Mouse (Mus musculus) gastrocnemius, postnatal 36 days (tissue): ENCODE measurements at regions not wholly inside any gene's neighbourhood (a gene's known extent, or its start where the extent isn't known, plus 50 kb on each side); places are given as distances from the start of the nearest gene placed in this dataset.

Experiments
- DNase-seq, 2 experiments: peaks; one replicate each; pipeline ENCODE4 v3.0.0; 2022
- intact Hi-C: fragments of 180-260 bp; cut with DNase I; formaldehyde crosslinking; loops from one replicate; pipeline ENCODE4 v1.15.1; 2025

DNA sequence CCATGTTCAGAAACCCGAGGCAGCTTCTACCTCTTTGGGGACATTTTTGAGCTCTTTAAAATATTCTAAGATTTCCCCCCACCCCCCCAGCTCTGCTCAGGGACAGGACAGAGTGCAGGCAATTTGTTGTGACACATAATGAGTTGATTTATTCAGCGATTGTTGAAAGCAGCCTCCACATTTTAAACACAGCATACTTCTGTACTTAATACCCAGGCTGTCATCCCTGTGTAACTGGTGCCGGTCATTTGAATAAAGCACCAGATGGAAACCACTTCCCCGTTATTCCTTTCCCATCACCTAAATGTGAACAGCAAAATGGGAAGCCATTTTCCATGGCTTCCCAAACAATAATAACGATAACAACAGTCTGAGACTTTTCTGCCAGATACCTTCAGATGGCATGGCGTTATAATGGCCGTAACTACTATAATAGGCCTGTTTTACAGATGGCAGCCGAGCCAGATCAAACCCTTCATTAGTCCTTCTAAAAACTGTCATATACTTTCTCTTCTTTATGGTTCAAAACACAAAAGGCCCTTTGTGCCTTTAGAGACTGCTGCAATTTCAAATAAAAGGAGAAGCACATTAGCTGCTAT lies 160.7 kb upstream of the Bmper start:
- intact Hi-C loops: no loop called here
- no peak for DNase-seq

DNA sequence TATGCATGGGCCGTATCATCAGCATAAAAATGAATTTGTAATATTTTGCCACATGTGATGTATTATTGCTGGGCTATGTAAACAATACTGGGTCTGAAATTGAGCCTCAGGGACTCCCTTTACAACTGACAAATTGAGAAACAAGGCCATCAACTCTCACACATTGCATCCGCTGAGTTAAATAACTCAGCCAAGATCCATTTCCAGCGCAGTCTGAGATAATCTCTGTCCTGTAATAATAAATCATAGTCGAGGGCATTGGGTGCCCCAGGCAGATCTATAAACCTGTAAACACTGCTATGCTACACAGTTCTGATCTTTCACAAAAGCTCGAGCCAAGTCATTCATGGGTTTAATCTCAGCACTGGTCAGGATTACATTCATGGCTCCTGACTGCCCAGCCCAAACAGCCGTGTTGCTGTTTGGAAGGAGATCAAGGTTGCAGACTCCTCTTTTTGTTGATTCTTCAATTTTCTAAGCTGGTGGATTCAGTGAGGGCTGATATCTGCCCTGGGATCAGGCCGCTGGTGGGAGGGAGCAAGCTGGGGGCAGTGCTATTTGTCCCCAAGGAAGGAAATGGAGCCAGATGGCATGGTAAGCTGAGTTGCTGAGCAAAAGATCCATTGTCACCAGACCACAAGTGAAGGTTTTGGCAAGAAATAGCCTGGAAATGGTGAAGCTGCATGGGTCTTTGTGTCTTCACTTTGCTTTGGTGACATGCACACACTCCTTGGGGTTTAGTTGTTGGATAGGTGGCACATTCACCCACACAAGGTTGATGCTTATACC lies 160.0 kb upstream of the Bmper start:
- DNase-seq: no peak

DNA sequence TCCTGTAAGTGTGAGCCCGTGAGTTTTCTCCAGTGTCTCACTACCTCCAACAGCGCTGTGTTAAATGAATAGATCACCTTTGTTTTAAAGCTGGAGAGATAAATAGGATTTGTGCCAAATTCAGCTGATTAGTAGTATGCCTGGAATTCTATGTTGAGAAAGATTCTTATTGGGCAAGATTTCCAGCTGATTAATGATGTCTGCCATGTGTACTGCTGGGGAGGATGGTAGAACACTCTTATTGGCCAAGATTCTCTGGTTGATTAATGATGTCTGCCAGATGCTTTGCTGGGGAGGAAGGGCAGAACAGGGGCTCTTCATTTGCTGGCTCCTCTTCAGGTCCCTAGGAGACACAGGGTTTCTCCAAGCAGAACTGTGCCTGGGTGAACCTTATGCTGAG lies 158.9 kb upstream of the Bmper start:
- intact Hi-C loops: no loop called here
- no peak for DNase-seq

More for the DNA sequence above, 160.0 kb upstream of the Bmper start:
- intact Hi-C loops: no loop called here

DNA sequence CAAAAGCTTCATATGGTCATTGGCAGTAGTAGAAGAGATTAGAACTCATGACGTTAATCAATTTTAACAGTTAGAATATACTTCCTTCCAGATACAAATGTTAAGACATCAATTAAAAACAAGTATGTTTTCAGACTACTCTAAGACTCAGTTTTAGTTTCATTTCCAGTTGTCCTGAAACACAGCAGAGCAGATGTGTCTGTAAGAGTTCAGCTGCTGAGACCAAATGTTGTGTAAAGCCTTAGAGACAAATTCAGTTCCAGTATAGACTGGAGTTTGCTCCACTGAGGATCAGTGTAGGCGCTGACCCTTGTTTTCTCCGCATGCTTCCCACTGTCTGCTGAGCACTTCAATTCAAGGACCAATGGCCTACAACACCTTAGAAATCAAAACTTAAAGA lies 158.1 kb upstream of the Bmper start:
- DNase-seq: no peak
- intact Hi-C loops: no loop called here

DNA sequence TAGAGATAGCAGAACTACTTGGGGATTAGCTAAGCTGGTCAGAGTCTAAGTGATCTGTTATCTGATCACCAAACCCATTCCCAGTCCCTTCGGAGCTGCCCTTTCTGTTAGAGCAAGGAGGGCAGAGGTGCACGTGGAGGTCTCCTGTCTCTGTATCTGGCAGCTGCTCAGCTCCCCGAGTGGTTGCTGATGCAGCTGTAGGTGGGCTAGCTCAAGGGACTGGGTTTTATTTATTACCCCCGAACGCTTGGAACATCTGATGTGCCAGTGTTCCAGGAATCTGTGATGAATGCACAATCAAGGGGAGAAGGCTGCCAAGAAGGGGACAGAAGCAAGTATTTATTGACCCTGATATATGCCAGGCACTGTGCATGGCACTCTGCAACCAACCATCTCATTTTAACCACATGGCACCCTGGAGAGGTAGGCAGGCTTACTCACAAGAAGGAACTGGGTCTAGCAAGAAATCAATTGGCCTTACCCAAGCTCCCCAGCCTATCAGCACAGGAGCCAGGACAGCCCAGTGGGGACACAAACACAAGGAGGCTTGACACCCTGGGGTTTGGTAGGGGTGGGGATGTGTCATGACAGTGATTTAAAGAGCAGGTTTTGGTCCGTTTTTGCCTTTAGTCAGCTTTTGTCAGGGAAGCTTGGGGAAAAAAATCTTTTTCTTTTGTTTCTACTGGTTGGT lies 154.6 kb upstream of the Bmper start:
- intact Hi-C loops: no loop called here
- DNase-seq: no peak

DNA sequence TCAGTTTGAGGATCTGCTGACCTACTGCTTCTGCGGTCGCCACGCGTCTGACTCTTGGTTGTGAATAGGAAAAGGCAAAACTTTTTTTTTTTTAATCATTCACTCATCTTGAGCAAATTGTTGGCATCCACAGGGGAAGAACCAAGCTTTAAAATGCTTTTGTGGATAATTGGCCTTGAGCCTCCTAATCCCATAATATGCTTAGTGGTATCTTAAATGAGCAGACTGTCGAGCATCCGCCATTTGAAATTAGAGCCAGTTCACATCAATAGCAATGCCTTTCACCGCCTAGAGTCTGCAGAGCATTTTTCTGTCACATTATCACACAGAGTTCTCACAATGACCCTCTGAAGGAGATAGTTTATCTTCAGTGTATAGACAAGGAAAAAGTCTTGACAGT lies 153.7 kb upstream of the Bmper start:
- no peak for DNase-seq
- intact Hi-C loops: no loop called here

DNA sequence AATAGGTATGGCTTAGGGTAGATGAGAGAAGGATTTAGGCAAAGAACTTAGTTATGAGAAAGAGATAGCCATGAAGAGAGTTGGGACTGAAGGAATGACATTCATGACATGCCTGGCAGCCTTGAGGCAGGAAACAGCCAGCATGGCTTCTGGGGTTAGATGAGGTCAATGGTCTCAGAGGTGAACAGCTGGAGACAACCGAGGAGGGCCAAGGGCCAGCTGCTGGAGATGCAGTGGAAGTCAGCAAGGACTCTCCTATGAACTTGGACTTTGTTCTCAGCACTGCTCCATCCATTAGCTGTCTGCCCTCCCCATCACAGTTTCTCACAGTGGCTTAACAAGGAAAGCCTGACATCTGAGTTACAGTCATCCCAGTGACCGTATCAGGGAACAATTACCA lies 151.9 kb upstream of the Bmper start:
- peak; percentile 28 to 29 for DNase-seq
- intact Hi-C loops: no loop called here

DNA sequence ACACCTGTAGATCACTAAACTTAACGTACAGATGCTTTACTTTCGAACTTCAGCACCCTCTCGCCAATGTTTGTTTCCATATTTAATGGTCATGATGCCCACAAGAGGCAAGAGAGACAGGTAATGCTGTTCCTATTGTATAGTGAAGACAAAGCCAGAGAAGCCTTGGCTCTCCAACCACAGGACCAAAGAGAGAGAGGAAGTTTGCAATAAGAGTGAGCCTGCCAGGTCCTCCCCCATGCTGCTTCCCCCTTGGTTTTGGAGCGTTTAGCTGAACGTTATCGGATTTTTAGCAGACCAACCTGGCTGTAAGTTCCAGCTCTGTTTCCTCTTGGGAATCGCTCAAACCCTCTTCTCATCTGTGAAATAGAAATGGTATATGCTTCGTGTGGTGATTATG lies 150.1 kb upstream of the Bmper start:
- intact Hi-C loops: no loop called here
- DNase-seq: no peak

DNA sequence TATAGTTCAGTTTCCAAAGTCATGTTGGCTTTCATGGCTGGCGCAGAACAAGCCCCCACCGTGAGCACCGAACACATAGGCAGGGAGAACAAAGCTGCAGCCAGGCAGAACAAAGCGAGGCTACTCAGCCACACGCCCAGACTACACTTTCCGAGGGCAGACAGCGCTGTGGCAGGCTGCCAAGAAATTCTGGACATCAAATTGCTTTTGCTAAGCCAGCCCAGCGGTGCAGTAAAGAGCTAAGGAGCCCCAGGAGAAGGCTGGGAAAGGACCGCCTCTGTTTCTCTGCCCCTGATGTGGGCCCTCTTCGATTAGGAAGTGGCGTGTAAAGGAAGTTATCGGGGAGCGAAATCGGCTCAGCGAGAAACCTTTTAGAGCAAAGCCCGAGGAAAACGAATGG lies 139.3 kb upstream of the Bmper start:
- intact Hi-C loops: no loop called here
- peak; percentile 72 to 78 for DNase-seq

DNA sequence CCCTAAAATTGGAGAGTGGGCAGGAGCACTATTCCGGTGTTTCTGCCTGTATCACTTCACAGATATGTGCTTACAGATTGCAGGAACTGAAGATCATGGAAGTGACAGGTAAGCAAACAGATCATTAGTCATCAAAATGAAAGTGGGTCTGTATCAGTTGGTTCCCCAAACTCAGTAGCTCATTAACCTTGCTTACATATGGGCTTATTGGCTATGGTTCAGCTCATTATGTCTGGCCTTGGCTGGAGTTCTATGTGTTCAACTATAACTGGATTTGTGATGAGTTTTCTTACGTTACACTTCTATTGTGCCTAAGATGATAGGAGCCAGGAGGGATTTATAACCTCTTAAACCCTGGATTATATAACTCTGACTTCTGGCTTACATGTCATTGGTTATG lies 133.5 kb upstream of the Bmper start:
- DNase-seq: no peak
- intact Hi-C loops: no loop called here

DNA sequence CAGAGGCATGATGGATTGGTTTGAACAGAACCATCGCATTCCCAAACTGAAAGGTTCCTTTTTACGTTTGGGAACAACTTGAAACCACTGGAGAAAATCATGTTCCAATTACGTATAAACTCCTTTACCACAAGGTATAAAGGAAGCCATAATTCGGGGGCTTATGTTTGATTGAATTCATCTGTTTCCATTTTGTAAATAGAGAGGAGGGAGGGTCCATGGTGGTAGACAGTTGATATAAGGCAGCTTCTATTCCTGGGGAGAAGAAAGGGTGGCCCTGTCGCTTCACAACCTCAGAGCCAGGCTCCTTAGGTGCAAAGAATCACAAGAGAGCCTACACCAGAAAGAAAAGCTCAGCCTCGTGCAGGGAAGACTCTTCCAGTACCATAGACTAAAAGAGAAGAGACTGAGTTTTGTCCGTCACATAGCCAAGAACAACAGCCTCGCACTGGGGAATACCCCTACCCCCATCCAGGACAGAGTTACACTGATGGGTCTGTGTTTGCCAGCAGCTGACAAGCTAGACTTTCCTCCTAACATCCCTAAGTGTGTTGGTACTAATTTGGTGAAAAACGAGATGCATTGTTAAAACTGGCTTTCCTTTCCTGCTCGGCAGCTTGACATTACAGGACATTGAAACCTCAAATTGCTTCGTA lies 125.6 kb upstream of the Bmper start:
- DNase-seq: no peak
- intact Hi-C loops: no loop called here

DNA sequence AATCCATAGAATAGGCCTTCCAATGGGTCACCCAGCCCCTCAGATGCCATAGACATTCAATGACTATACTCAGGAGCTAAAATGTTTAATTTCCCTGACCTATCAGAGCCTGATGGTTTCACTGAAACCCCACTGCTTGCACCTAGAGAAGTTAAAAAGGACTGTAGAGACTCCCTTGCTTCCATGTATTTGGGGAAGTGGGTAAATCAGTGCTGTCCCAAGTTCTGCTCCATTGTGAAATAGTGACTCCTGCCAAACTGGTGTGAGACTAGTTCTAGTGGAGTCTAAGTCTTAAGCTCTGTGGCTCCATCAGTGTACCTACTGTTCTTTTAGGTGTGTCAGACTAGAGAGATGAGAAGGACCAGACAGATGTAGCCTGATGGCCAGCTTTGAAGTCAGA lies 121.3 kb upstream of the Bmper start:
- DNase-seq: no peak
- intact Hi-C loops: no loop called here

DNA sequence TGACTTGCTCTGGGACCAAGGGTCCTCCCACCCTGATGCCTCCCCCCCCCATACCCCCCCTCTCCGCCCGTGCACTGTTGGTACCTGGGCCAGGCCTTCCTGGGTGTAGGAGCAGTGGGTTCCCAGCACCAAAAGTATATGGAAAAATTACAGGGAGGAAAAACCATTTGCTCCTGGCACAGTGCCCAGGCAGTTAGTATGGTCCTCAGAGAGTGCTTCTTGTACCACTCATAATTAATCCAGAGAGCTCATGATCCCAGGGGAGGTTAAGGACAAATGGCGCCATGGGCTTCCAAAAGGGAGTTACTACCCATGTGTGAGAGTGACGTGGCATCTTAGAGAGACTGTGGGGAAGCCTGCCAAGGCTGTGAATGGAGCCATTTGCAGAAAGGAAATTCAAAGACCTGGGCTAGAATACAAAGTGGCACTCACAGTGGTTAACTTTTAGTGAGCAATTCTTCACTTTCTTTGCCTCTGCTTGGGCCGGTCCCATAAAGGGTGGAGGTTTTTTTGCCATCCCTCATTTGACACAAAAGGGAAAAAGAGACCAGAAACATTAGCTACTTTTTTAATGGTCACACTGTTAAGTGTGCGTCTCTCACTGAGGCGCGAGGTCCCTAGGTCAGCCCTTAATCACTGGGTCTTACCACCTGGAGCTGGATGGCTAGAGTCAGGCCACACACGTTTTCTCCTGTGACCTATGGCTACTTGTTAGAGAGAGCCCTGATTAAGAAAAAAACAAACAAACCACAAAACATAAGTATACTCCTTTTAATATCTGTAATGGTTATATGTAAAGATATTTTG lies 120.7 kb upstream of the Bmper start:
- DNase-seq: no peak

DNA sequence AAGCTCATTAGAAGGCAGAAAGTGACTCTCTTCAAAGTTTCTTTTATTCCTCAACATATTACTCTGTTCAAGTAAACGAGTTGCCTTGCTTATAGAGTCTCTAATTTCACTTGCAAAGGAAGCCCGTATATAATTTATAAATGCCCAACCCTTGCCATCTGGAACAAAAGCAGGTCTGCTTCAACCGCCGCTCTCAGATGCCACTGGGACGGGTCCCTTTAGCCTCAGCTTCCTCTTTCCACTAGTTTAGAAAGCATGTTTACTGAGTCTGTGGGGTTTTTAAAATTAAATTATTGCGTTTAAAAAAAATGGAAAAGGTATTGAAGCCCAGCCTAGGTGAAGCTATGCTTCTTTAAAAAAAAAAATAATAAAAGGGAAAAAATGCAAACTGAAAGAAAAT lies 111.4 kb upstream of the Bmper start:
- DNase-seq: no peak

More for the DNA sequence above, 120.7 kb upstream of the Bmper start:
- intact Hi-C loops: no loop called here

DNA sequence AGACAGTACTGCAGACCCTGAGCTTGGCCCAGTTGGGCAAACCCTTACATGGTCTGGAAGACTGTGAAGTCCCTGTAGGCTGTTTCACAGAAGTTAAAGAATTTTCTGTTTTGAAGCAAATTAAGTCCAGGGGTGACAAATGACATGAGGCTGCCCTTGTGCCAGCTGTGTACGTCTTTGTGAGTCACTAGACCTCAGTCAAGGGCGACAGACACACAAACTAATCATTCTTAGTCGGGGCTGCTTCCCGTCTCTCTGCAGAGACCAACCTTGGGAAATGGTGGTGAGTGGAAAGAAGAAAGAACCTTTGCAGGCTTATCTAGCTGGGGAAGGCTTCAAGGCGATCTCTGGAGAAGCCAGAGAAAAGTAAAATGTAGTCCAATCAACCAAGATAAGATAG lies 107.8 kb upstream of the Bmper start:
- no peak for DNase-seq
- intact Hi-C loops: no loop called here

More for the DNA sequence above, 111.4 kb upstream of the Bmper start:
- intact Hi-C loops: no loop called here

DNA sequence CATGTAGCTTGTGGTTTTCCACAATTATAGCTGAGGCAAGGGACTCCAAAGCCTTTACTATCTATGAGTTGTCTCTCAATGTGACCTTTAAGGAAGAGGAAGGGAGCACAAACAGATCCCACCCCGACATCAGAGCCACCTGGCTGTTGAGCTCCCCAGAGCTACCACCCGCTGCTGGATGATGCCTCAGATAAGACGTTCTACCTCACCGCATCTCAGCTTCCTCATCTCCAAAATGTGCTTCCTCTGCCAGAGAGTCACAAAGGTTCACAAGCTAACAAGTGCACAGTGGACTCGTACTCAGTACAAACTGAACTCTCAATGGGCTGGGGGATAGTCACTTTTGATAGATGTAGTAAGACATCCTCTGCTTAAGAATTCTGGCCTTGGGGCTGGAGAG lies 107.3 kb upstream of the Bmper start:
- DNase-seq: no peak
- intact Hi-C loops: no loop called here

DNA sequence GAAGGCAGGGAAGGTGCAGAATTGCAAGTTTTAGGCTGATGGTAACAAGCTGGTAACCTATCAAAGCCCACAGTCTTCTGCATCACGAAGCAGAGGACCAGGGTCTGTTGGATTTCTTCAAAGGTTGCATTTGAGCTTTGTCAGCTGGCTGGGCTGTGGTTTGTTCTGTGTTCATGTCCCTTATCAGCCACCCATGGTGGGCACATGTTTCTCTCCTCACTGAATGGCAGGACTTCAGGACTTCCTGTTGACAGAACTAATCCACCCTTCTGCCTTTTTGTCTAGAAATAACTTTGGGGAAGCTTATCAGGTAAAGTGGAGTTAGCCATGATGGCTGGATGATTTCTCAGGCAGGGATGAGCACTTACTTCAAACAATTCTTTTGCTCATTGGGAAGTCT lies 106.6 kb upstream of the Bmper start:
- no peak for DNase-seq
- intact Hi-C loops: no loop called here

DNA sequence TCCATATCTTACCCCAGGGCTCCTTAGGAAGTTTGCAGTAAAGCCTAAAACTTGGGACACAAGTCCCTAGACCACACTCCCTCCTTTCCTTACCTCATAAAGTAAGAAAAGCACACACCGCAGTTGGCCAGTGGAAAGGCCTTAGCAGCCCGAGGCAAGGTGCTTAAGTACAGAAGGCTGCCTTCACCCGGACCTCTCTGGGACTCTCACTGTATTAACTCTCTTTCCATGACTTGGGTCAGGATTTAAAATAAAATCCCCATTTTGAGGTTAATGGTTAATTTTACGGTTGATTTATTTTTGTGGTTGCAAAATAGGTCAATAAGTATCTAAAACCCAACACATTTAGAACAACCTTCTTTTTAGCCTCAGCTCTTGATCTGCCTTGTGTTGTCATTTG lies 103.1 kb upstream of the Bmper start:
- intact Hi-C loops: no loop called here
- DNase-seq: no peak

DNA sequence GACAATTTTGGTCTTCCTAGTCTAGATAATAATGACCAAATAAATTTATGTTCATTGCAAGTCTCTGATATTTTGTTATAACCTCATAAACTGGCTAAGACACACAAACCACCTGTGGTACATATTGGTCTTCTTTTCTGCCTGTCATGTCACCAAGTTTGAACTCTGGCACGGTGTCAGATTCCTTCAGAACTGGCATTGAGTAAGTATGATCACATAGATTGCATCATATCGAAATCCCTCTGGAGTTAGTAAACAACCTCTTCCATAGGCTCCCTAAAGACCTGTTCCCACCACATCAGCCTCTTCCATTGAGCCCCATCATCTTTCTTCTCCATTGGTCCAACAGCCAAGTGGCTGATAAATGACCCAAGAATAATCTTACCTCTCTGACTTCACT lies 102.1 kb upstream of the Bmper start:
- no peak for DNase-seq
- intact Hi-C loops: no loop called here

DNA sequence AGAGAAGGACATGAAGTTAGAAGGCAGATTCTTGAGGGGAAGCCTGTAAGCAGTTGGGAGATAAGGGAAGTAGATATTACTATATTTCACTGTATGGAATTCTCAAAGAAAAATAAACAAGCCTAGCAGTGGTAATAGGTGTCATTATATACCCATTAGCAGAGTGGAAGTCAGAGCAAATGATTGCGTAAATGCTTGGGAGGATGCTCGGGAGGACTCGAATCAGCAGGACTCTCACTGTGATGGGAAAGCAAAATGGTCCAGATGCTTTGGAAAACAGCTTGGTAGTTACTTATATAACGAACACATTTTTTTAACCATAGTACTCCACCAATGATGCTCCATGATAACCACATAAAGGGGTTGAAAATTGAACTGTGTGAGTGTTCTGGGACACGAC lies 100.4 kb upstream of the Bmper start:
- DNase-seq: no peak
- intact Hi-C loops: no loop called here

DNA sequence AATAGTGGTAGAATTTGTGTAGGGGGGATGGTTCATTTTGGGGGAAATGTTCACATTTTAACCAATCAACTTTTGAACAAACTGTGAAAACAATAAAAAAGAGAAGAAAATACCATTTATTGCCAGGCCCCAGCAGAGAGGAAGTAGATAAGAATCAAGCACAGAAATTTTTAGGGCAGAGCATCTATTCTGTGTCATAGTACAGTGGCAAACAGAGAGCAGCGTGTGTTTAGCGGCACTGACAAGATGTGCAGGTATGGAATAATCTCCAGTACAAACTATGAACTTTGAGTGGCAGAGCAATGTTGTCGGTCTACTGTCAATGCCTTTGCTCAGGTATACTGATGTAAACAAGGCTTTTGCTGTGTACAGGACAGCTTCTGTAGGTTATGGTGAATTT lies 99.4 kb upstream of the Bmper start:
- DNase-seq: no peak
- intact Hi-C loops: no loop called here
